Mouse (Mus musculus) embryonic facial prominence, embryonic 14.5 days (tissue): ENCODE results near the gene 1700029I15Rik. TPM values are rescaled to one million over a fixed set of nuclear protein-coding genes. Genes with fewer than 3 reads are reported as not detected.

Experiments used
- ATAC-seq: fragments of 200-750 bp; cut with Nextera tagmentation; 2 replicates; pipeline ENCODE4 v1.8.0; 2017; ENCODE audit warnings: low read depth, moderate number of reproducible peaks, moderate TSS enrichment
- DNase-seq: peaks from one replicate; pipeline ENCODE4 v3.0.0-alpha.2; 2015; ENCODE audit warnings: low spot score
- H3K27ac ChIP-seq: fragments of 300-500 bp; sonication (generic); replicated peaks from 2 replicates; pipeline ENCODE4 v1.5.1; 2014; ENCODE audit warnings: low read depth, mild to moderate bottlenecking, low read length, moderate library complexity
- H3K27me3 ChIP-seq: fragments of 300-500 bp; sonication (generic); replicated peaks from 2 replicates; pipeline ENCODE4 v1.6.1; 2014; ENCODE audit warnings: low read length; ENCODE audit not compliant: control insufficient read depth, insufficient read depth
- H3K36me3 ChIP-seq: fragments of 300-500 bp; sonication (generic); 2 replicates; pipeline ENCODE4 v1.6.1; 2014; ENCODE audit warnings: low read length, mixed read lengths; ENCODE audit not compliant: control insufficient read depth, insufficient read depth
- H3K4me1 ChIP-seq: fragments of 300-500 bp; sonication (generic); 2 replicates; pipeline ENCODE4 v1.6.1; 2014; ENCODE audit warnings: antibody characterized with exemption, low read length; ENCODE audit not compliant: control insufficient read depth, insufficient read depth
- H3K4me2 ChIP-seq: fragments of 300-500 bp; sonication (generic); 2 replicates; pipeline ENCODE4 v1.6.1; 2014; ENCODE audit warnings: low read depth, mild to moderate bottlenecking, low read length, moderate library complexity, mixed read lengths
- H3K4me3 ChIP-seq: fragments of 300-500 bp; sonication (generic); 2 replicates; pipeline ENCODE4 v1.5.1; 2014; ENCODE audit warnings: low read depth, mild to moderate bottlenecking, low read length
- H3K9ac ChIP-seq: fragments of 300-500 bp; sonication (generic); 2 replicates; pipeline ENCODE4 v1.6.1; 2014; ENCODE audit warnings: low read depth, mild to moderate bottlenecking, low read length, moderate library complexity, mixed read lengths
- H3K9me3 ChIP-seq: fragments of 300-500 bp; sonication (generic); 2 replicates; pipeline ENCODE4 v1.6.1; 2016; ENCODE audit warnings: low read length; ENCODE audit not compliant: control insufficient read depth
- WGBS: fragments of 180-500 bp; shearing (Covaris S2); extraction: QIAGEN DNeasy Blood & Tissue Kit; methylation state at CpG from one replicate; pipeline ENCODE4 v1.1.7; 2014; 5-methylcytosine and 5-hydroxymethylcytosine counted together
- polyA plus RNA-seq: library from polyadenylated mRNA; unstranded; fragments of >200 nt; fragmentation: Nextera tagmentation; extraction: Ambion mirVana; gene quantifications from 2 replicates; pipeline ENCODE4 v1.2.1, GENCODE M21; 2014

1700029I15Rik gene
- polyA plus RNA-seq, 1 experiment from 2014 or later, result 2.7 TPM

DNA sequence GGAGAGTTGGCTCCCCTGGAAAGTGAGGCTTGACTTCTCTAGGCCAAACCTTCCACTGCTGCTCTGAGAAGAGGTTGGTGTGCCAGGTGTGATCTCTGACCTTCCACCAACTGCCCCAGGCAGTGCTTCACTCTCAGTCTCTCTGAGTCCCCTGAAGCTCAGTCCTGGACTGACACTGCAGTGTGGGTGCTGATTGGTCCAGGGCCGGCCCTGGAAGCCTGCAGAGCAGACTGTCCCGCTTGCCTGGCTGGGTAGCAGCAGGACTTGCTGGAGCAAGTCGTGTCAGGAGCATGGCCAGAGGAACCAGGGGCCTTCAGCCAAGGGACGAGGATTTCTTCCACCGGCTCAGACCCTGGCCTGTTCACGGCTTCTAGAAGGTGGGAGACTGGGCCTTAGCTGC lies 22.4 kb downstream of the 1700029I15Rik start:
- Histone ChIP-seq H3K4me1 (peaks cover 4% of the 10 kb centered on the region; the same call in 1 of the 2 replicates), H3K27me3 (no peaks in the 10 kb centered on the region; the same call in 1 of the 2 replicates), H3K9me3 (no peaks in the 10 kb centered on the region), H3K4me3 (no peak overlapping the region), H3K27ac (no peak overlapping the region), H3K9ac (no peak overlapping the region), H3K4me2 (no peak overlapping the region), H3K36me3 (peaks cover 53% of the 10 kb centered on the region)
- ATAC-seq, result no peak
- DNase-seq, result no peak
- WGBS, result 72% methylated on average over 6 of the region's 6 CpGs

DNA sequence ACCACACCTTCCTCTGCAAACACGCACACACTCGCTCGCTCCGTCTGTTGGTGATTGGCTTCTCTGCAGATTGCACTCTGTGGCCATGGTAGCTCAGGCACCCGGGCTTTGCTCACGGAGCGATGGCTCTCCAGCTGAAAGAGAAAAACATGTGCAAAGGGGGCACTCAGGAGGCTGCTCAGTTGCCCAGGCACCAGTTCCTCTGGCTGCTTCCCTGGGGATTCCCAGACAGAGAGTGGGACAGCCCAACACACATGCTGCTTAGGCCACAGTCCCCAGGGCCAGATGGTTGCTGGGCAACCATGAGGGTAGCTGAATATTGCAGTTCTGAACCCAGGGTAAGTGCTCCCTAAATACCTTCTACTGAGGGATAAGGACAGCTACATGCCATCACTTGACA lies 23.3 kb downstream of the 1700029I15Rik start:
- Histone ChIP-seq H3K9me3 (no peaks in the 10 kb centered on the region), H3K4me1 (peaks cover 4% of the 10 kb centered on the region; the same call in 1 of the 2 replicates), H3K9ac (no peak overlapping the region), H3K4me2 (no peak overlapping the region), H3K27ac (no peak overlapping the region), H3K36me3 (peaks cover 62% of the 10 kb centered on the region), H3K27me3 (no peaks in the 10 kb centered on the region; the same call in 1 of the 2 replicates), H3K4me3 (no peak overlapping the region)
- DNase-seq (no peak), ATAC-seq (no peak)
- WGBS, result 92% methylated on average over 7 of the region's 7 CpGs

DNA sequence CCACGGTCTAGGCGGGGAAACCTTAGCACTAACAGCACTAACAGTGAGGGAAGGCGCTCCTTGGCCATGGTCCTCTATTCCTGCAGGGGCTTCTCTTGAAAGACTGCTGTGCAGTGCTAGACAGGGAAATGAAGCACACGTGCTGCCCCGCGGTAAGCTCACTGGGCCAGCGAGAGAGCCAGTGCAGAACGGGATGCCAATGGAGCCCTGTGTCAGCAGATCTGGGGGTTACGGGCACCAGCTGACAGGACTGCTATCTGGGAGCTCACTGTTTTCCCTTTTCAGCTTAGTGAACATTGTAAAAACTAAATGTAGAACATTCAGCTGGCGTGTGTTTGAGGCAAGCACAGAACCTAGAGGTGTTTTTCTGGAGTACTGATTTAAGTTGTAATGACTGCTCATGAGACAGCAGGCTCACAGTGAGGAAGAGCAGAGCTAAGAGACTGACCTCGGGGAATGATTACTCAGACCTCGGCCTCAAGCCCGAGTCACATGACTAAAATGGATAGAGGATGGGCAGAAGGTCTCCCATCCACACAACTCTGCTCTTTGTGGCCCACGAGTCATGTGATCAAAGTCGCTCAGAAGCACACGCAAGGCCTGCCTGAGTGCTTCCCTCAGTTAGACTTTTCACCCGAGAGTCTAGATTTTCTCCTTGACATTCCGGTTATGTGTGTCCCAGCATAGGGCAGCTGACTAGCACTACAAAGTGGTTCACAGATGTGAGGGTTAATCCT lies 26.1 kb downstream of the 1700029I15Rik start:
- no peaks in the 10 kb centered on the region for H3K9me3 ChIP-seq
- H3K27ac ChIP-seq, result no peak overlapping the region
- no peaks in the 10 kb centered on the region for H3K4me1 ChIP-seq
- 89% methylated on average over 18 of the region's 18 CpGs for WGBS
- H3K27me3 ChIP-seq, result no peaks in the 10 kb centered on the region
- H3K4me2 ChIP-seq, result no peak overlapping the region
- H3K36me3 ChIP-seq, result peaks cover 85% of the 10 kb centered on the region
- DNase-seq (no peak), ATAC-seq (no peak)
- H3K9ac ChIP-seq, result no peak overlapping the region
- H3K4me3 ChIP-seq, result no peak overlapping the region

DNA sequence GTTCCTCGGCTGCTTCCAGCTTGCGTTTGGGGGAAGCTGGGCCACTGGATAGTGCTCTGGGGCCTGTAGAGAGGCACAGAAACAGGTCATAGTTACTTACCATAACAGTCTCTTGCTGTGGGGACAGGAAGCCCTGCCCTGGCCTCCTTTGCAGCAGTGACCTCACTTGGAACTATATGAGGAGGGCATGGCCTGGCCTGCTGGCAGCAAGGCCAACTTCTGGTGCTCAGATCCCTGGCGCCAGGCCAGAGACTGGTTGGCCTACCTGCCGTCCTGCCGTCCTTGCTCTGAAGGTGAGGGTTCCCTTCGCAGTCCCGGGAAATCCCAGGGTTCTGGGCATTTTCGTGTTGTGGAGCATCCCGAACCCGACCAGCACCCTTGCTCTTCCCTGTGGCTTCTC lies 29.4 kb downstream of the 1700029I15Rik start:
- no peak overlapping the region for H3K4me3 ChIP-seq
- H3K27ac ChIP-seq, result no peak overlapping the region
- no peaks in the 10 kb centered on the region for H3K4me1 ChIP-seq
- no peak overlapping the region for H3K9ac ChIP-seq
- ATAC-seq (no peak), DNase-seq (no peak)
- no peaks in the 10 kb centered on the region for H3K9me3 ChIP-seq
- 92% methylated on average over 10 of the region's 10 CpGs for WGBS
- no peak overlapping the region for H3K4me2 ChIP-seq
- H3K27me3 ChIP-seq, result no peaks in the 10 kb centered on the region
- peaks cover 92% of the 10 kb centered on the region for H3K36me3 ChIP-seq

DNA sequence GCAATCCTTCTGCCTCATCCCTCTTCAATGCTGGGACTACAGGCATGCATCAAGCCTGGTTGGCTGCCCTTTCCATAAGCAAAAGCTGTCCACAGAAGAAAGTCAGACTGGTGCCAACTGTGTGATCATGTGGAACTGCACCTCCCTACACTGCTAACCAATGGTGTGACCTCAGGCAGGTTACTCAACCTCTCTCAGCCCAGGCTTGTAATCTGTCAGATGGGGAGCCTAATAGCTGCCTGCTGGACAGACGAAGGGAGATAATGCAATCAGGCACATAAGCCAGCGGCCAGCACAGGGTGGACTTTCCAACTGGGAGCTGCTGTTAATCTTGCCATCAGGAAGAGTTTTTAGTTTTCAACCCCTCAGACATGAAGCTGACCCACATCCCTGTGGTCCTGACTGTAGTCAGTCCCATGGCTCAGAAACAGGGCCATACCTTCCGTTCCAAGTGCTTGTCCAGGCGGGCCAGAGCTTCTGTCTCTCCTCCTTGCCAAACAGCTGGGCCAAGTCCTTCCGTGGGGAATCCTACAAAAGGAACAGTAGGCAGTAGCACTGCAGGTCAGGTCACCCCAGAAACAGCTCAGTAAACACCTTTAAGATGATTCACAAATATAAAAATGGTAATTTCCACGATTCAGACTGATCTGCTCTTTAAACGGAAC lies 39.5 kb downstream of the 1700029I15Rik start:
- no peak for ATAC-seq
- peaks cover 93% of the 10 kb centered on the region for H3K36me3 ChIP-seq

DNA sequence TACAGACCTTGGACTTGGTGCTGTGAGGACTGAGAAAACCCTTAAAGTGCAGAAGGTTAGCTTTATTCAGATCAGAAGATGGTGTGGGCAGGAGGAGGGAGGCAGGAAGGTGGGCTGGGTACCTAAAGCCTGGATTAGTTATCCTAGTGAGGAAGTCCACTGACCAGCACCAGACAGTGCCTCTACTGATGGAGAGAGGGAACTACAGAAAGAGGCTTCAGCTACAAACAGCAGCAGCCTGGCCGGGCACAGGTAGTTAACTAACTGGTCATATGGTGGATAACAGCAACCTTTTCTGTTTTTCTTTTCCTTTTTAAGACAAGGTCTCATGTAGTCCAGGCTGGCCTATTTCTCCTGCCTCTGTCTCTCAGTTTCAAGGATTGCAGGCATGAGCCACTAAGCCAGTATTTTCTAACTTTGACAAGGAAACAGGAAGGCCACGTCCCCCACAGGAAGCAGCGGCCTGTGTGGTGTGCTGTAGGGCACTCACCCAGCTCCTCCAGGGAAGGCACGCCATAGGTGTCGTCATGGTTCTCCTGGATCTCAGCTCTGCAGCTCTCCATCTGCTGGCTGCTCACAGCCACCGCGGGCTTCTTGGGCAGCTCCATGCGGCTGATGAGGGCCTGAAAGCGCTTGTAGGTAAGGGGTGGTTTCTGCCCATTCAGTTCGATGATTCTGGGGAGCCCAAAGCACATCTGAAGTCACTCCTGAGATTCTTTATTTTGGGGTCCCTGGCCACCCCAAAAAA lies 40.2 kb downstream of the 1700029I15Rik start:
- Histone ChIP-seq H3K4me3 (no peak overlapping the region), H3K9ac (no peak overlapping the region), H3K27me3 (no peaks in the 10 kb centered on the region), H3K4me1 (peaks cover 24% of the 10 kb centered on the region; the same call in 1 of the 2 replicates), H3K27ac (no peak overlapping the region), H3K36me3 (peaks cover 87% of the 10 kb centered on the region), H3K4me2 (no peak overlapping the region), H3K9me3 (no peaks in the 10 kb centered on the region)
- DNase-seq, result no peak
- WGBS, result 74% methylated on average over 10 of the region's 10 CpGs
- ATAC-seq, result no peak

More for the DNA sequence above, 39.5 kb downstream of the 1700029I15Rik start:
- no peak overlapping the region for H3K27ac ChIP-seq
- H3K4me3 ChIP-seq, result no peak overlapping the region
- no peaks in the 10 kb centered on the region for H3K27me3 ChIP-seq
- WGBS, result 88% methylated on average over 7 of the region's 7 CpGs
- no peak overlapping the region for H3K9ac ChIP-seq
- no peak overlapping the region for H3K4me2 ChIP-seq
- peaks cover 18% of the 10 kb centered on the region; the same call in 1 of the 2 replicates for H3K4me1 ChIP-seq
- DNase-seq, result no peak
- H3K9me3 ChIP-seq, result no peaks in the 10 kb centered on the region

DNA sequence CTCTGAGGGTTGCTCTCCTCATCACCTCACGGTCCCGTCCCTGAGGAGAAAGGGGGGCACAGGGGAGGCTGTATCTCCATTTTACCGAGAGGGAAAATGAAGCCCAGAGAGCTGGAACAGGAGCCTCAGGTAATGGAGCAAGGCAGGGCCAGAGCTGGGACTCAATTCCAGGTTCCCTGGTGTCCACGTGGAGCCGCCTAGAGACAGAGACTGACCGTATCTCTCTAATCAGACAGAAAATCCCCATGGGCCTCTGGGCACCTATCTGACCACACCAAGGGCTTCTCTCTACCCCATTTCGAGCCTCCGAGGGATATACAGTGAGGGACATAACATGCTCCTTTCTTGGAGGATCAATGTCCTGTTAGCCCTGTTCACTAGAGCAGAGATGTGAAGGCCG lies 40.8 kb downstream of the 1700029I15Rik start:
- H3K4me2 ChIP-seq, result no peak overlapping the region
- ATAC-seq, result no peak
- 92% methylated on average over 9 of the region's 9 CpGs for WGBS
- H3K9me3 ChIP-seq, result no peaks in the 10 kb centered on the region
- DNase-seq, result no peak
- H3K4me3 ChIP-seq, result no peak overlapping the region
- H3K27me3 ChIP-seq, result no peaks in the 10 kb centered on the region
- H3K27ac ChIP-seq, result no peak overlapping the region
- peaks cover 81% of the 10 kb centered on the region for H3K36me3 ChIP-seq
- peaks cover 29% of the 10 kb centered on the region; the same call in 1 of the 2 replicates for H3K4me1 ChIP-seq
- no peak overlapping the region for H3K9ac ChIP-seq

DNA sequence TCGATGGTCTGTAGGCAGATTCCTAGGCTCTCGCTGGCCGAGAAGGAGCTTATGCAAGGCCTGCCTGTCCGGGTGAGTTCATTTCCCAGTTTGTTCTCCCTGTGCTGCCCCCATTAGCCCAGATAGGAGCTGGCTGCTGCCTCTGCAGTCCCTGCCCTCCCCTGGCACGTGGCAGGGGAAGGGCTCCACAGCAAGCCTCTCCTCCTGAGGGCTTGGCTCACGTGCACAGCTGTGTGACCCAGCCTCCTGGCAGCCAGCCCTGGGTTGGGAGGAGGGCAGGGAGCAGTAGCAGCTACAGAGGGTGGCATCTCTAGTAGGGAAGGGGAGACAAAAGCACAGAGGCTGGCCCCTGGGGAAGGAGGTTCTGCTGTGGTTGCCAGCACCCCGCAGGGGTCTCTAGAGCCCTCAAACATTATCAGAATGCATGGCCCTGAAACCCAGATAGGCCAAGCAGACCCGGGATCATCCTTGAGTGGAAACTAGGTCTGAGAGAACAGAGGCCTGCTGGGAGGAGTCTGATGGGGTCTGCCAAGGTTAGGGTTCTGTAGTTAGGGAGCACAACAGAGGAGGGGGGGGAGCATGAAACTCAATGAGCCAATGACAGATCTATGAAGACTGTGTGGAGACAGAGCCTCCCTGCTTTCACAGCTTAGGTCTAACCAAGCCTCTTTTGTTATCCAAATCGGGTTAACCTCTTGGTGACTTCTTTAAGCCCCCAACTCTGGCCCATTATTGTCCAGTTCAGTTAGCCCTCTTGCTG lies 41.5 kb downstream of the 1700029I15Rik start:
- Histone ChIP-seq H3K27me3 (no peaks in the 10 kb centered on the region), H3K4me3 (no peak overlapping the region), H3K36me3 (peaks cover 74% of the 10 kb centered on the region), H3K9ac (no peak overlapping the region), H3K4me2 (0 out of 2 replicates have a peak overlapping the region, but pooled peaks have one; percentile 10), H3K27ac (peak overlapping the region; percentile 87), H3K4me1 (peaks cover 36% of the 10 kb centered on the region; the same call in 1 of the 2 replicates), H3K9me3 (no peaks in the 10 kb centered on the region)
- DNase-seq (peak; percentile 66), ATAC-seq (no peak)
- 78% methylated on average over 9 of the region's 9 CpGs for WGBS
